Mouse (Mus musculus) midbrain, embryonic 11.5 days (tissue): ENCODE data around the gene Rad51b. TPM values are rescaled to one million over a fixed set of nuclear protein-coding genes. Genes with fewer than 3 reads are reported as not detected.
A peak's percentile ranks its signal among the peaks of the same experiment; 100 is the strongest.

Experiments used
- ATAC-seq: fragments of 200-750 bp; cut with Nextera tagmentation; 2 replicates; pipeline ENCODE4 v1.8.0; 2017; ENCODE audit warnings: moderate TSS enrichment, moderate library complexity; ENCODE audit not compliant: low FRiP score
- DNase-seq: peaks from one replicate; pipeline ENCODE4 v3.0.0; 2015; ENCODE audit warnings: low spot score; ENCODE audit errors: missing footprints
- H3K27ac ChIP-seq: fragments of 300-500 bp; sonication (generic); 2 replicates; pipeline ENCODE4 v1.5.1; 2014; ENCODE audit warnings: low read depth, low read length
- H3K27me3 ChIP-seq: fragments of 300-500 bp; sonication (generic); 2 replicates; pipeline ENCODE4 v1.6.1; 2014; ENCODE audit warnings: mild to moderate bottlenecking, low read length, moderate library complexity, mixed read lengths; ENCODE audit not compliant: control insufficient read depth, insufficient read depth
- H3K36me3 ChIP-seq: fragments of 300-500 bp; sonication (generic); 2 replicates; pipeline ENCODE4 v1.6.1; 2014; ENCODE audit warnings: mild to moderate bottlenecking, low read length, moderate library complexity, mixed read lengths; ENCODE audit not compliant: control insufficient read depth, insufficient read depth
- H3K4me1 ChIP-seq: fragments of 300-500 bp; sonication (generic); 2 replicates; pipeline ENCODE4 v1.6.1; 2014; ENCODE audit warnings: low read length; ENCODE audit not compliant: control insufficient read depth, insufficient read depth
- H3K4me2 ChIP-seq: fragments of 300-500 bp; sonication (generic); 2 replicates; pipeline ENCODE4 v1.6.1; 2014; ENCODE audit warnings: mild to moderate bottlenecking, moderate library complexity
- H3K4me3 ChIP-seq: fragments of 300-500 bp; sonication (generic); 2 replicates; pipeline ENCODE4 v1.5.1; 2014; ENCODE audit warnings: low read depth, low read length
- H3K9ac ChIP-seq: fragments of 300-500 bp; sonication (generic); 2 replicates; pipeline ENCODE4 v1.6.1; 2014; ENCODE audit warnings: low read length
- H3K9me3 ChIP-seq: fragments of 300-500 bp; sonication (generic); 2 replicates; pipeline ENCODE4 v1.6.1; 2016; ENCODE audit warnings: low read length; ENCODE audit not compliant: control insufficient read depth
- WGBS: fragments of 180-500 bp; shearing (Covaris S2); extraction: QIAGEN DNeasy Blood & Tissue Kit; methylation state at CpG from one replicate; pipeline ENCODE4 v1.1.7; 2014; 5-methylcytosine and 5-hydroxymethylcytosine counted together
- polyA plus RNA-seq: library from polyadenylated mRNA; unstranded; fragments of >200 nt; fragmentation: Nextera tagmentation; extraction: Ambion mirVana; gene quantifications from 2 replicates; pipeline ENCODE4 v1.2.1, GENCODE M21; 2014

Gene Rad51b
- polyA plus RNA-seq, 1 experiment from 2014 or later = 6.9 TPM

DNA sequence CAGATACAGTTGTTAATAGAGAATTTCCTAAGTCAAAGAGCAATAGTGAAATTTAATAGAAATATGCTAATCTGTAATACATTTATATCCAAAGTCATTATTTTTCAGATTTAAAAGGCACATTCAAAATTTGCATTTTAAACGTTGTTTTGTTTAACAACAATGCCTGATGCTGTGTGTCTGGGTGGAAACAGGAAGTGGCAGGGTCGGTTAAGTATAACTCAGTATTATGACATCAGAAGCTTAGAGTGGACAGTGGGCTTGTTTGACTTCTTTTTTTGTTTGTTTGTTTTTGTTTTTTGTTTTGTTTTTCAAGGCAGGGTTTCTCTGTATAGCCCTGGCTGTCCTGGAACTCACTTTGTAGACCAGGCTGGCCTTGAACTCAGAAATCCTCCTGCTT, 147.6 kb downstream of the Rad51b start:
- H3K27ac ChIP-seq = no peak overlapping the region
- H3K9ac ChIP-seq = no peak overlapping the region
- H3K4me2 ChIP-seq = no peak overlapping the region
- H3K4me1 ChIP-seq = no peaks in the 10 kb centered on the region
- H3K9me3 ChIP-seq = no peaks in the 10 kb centered on the region
- ATAC-seq = no peak
- WGBS = 69% methylated on average over 2 of the region's 2 CpGs
- H3K4me3 ChIP-seq = no peak overlapping the region
- H3K36me3 ChIP-seq = no peaks in the 10 kb centered on the region
- no peaks in the 10 kb centered on the region for H3K27me3 ChIP-seq
- DNase-seq = no peak

DNA sequence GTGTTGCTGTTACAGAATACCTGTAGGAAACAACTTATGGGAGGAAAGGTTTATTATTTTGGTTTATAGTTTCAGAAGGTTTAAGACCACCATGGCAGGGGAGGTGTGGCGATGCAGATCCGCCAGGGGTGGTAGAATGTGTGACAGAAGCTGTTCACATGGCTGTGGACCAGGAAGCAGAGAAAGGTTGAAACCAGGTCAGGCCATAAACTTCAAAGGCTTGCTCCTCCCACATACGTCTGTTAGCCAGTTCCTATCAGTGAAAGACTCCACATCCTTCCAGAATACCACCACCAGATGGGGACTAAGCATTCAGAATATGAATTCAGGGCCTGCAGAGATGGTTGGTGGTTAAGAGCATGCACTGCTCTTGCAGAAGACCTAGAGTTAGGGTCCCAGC, 150.0 kb downstream of the Rad51b start:
- Histone ChIP-seq H3K36me3 (no peaks in the 10 kb centered on the region), H3K4me1 (no peaks in the 10 kb centered on the region), H3K9me3 (no peaks in the 10 kb centered on the region), H3K27ac (no peak overlapping the region), H3K4me2 (no peak overlapping the region), H3K9ac (no peak overlapping the region), H3K4me3 (no peak overlapping the region), H3K27me3 (no peaks in the 10 kb centered on the region)
- DNase-seq (no peak), ATAC-seq (no peak)
- 87% methylated on average over 3 of the region's 3 CpGs for WGBS

GRCm38 (mm10) chr12:79449817-79450411, 152.8 kb downstream of the Rad51b start:
- no peak overlapping the region for H3K4me3 ChIP-seq
- H3K4me1 ChIP-seq = no peaks in the 10 kb centered on the region
- no peaks in the 10 kb centered on the region for H3K9me3 ChIP-seq
- 76% methylated on average over 8 of the region's 8 CpGs for WGBS
- H3K4me2 ChIP-seq = no peak overlapping the region
- H3K27ac ChIP-seq = no peak overlapping the region
- ATAC-seq (no peak), DNase-seq (no peak)
- no peaks in the 10 kb centered on the region for H3K36me3 ChIP-seq
- no peaks in the 10 kb centered on the region for H3K27me3 ChIP-seq
- H3K9ac ChIP-seq = no peak overlapping the region

DNA sequence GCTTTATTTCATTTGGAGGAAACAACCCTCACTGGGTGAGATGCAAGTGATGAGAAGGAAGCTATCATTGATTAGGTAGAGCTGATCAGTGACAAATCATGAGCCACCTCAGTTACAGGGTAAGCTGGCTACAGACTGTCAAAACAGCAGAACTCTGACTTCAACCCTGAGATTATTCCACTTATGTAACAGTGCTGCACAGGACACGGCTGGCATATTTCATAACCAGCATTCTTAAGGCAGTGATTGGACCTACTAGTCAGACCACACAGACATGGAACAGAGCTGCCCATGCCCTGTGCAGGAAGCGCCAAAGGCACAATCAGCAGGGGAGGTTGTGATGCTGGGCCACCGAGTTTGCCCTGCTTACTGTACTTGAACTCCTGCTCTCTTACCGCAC, 155.8 kb downstream of the Rad51b start:
- WGBS = 90% methylated on average over 4 of the region's 4 CpGs
- Histone ChIP-seq H3K9ac (no peak overlapping the region), H3K4me3 (no peak overlapping the region), H3K4me1 (no peaks in the 10 kb centered on the region), H3K4me2 (no peak overlapping the region), H3K27ac (no peak overlapping the region), H3K27me3 (no peaks in the 10 kb centered on the region), H3K36me3 (no peaks in the 10 kb centered on the region), H3K9me3 (no peaks in the 10 kb centered on the region)
- DNase-seq (peak; percentile 51), ATAC-seq (no peak)

- no peaks in the 10 kb centered on the region for H3K9me3 ChIP-seq
- no peaks in the 10 kb centered on the region for H3K36me3 ChIP-seq
- H3K4me2 ChIP-seq = no peak overlapping the region
- H3K4me3 ChIP-seq = no peak overlapping the region
- 86% methylated on average over 4 of the region's 4 CpGs for WGBS
- no peaks in the 10 kb centered on the region for H3K4me1 ChIP-seq
- no peak overlapping the region for H3K27ac ChIP-seq
- ATAC-seq (no peak), DNase-seq (peak; percentile 49)
- H3K9ac ChIP-seq = no peak overlapping the region
- H3K27me3 ChIP-seq = no peaks in the 10 kb centered on the region
Observed at GRCm38 (mm10) chr12:79454017-79454416, 156.9 kb downstream of the Rad51b start.

GRCm38 (mm10) chr12:79455061-79455847, 158.2 kb downstream of the Rad51b start:
- Histone ChIP-seq H3K27ac (no peak overlapping the region), H3K9me3 (no peaks in the 10 kb centered on the region), H3K36me3 (no peaks in the 10 kb centered on the region), H3K4me3 (no peak overlapping the region), H3K27me3 (no peaks in the 10 kb centered on the region), H3K4me2 (no peak overlapping the region), H3K4me1 (no peaks in the 10 kb centered on the region), H3K9ac (no peak overlapping the region)
- DNase-seq (peak; percentile 77), ATAC-seq (no peak)
- 65% methylated on average over 12 of the region's 12 CpGs for WGBS

DNA sequence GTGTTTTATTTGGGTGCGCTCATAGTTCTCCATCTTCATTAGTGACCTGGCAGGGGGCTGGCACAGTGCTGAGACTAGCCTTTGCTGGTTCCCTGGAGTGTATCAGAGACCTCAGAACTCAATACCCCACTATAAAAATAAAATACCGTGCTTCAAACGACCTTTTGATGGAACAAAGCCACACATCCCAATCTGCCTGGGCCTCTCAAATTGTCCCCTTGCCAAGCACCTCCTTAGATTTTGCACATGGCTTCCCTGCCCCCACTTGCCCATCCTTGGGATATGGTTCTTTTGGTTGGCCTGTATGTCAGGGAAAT, 158.7 kb downstream of the Rad51b start:
- no peak overlapping the region for H3K4me2 ChIP-seq
- no peak overlapping the region for H3K9ac ChIP-seq
- H3K27ac ChIP-seq = no peak overlapping the region
- no peaks in the 10 kb centered on the region for H3K27me3 ChIP-seq
- ATAC-seq (no peak), DNase-seq (no peak)
- no peaks in the 10 kb centered on the region for H3K9me3 ChIP-seq
- no peaks in the 10 kb centered on the region for H3K4me1 ChIP-seq
- no peak overlapping the region for H3K4me3 ChIP-seq
- H3K36me3 ChIP-seq = no peaks in the 10 kb centered on the region
- WGBS = 45% methylated on average over 3 of the region's 3 CpGs

DNA sequence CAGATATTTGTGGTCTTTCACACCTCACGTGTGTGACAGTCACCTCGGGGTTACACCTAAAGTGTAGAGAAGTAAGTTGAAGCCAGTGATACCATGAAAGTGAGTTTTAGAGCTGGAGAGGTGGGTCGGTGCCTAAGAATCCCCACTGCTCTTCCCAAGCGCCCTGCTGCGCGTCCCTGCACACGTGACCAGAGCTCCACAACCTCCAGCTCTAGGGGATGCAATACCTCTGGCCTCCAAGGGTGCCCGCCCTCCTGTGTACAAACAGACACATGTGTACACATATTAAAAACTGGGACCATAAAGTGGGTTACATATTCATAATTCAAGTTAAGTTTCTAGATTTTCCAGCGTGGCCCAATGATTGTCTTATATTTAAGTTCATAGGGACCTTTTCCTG, 159.2 kb downstream of the Rad51b start:
- Histone ChIP-seq H3K27me3 (no peaks in the 10 kb centered on the region), H3K27ac (no peak overlapping the region), H3K36me3 (no peaks in the 10 kb centered on the region), H3K4me1 (no peaks in the 10 kb centered on the region), H3K4me3 (no peak overlapping the region), H3K9me3 (no peaks in the 10 kb centered on the region), H3K4me2 (no peak overlapping the region), H3K9ac (no peak overlapping the region)
- DNase-seq = peak; percentile 59
- WGBS = 90% methylated on average over 9 of the region's 9 CpGs
- ATAC-seq = no peak

- Histone ChIP-seq H3K4me2 (no peak overlapping the region), H3K27ac (no peak overlapping the region), H3K9ac (no peak overlapping the region), H3K27me3 (no peaks in the 10 kb centered on the region), H3K4me1 (no peaks in the 10 kb centered on the region), H3K36me3 (no peaks in the 10 kb centered on the region), H3K9me3 (no peaks in the 10 kb centered on the region), H3K4me3 (no peak overlapping the region)
- 76% methylated on average over 3 of the region's 3 CpGs for WGBS
- ATAC-seq (no peak), DNase-seq (no peak)
Observed at GRCm38 (mm10) chr12:79463371-79463770, 166.3 kb downstream of the Rad51b start.
